Mouse (Mus musculus) liver, adult 2 months (tissue): ENCODE results near the gene Prm1. TPM values are rescaled to one million over a fixed set of nuclear protein-coding genes. Genes with fewer than 3 reads are reported as not detected.

ENCODE experiments used
- DNase-seq: peaks from one replicate; pipeline ENCODE4 v3.0.0-alpha.2; 2011; ENCODE audit warnings: low read depth, low spot score; ENCODE audit errors: extremely low read depth
- H3K27ac ChIP-seq: fragments of 200-500 bp; replicated peaks from 2 replicates; pipeline ENCODE4 v1.5.1; 2012; ENCODE audit warnings: low read depth, mild to moderate bottlenecking, control low read depth, inconsistent platforms, low read length; ENCODE audit not compliant: insufficient read depth
- H3K27me3 ChIP-seq: fragments of 200-500 bp; 2 replicates; pipeline ENCODE4 v1.6.1; 2012; ENCODE audit warnings: mild to moderate bottlenecking, moderate library complexity, low read length, inconsistent platforms; ENCODE audit not compliant: control insufficient read depth, insufficient read depth
- H3K36me3 ChIP-seq: fragments of 200-500 bp; 2 replicates; pipeline ENCODE4 v1.6.1; 2012; ENCODE audit warnings: low read length, inconsistent platforms; ENCODE audit not compliant: control insufficient read depth, insufficient read depth
- H3K4me1 ChIP-seq: fragments of 200-500 bp; 2 replicates; pipeline ENCODE4 v1.6.1; 2011; ENCODE audit warnings: low read length; ENCODE audit not compliant: control insufficient read depth, insufficient read depth
- H3K4me3 ChIP-seq: fragments of 200-500 bp; 2 replicates; pipeline ENCODE4 v1.5.1; 2011; ENCODE audit warnings: low read depth, mild to moderate bottlenecking, control low read depth, low read length, moderate library complexity; ENCODE audit not compliant: insufficient read depth
- H3K79me2 ChIP-seq: fragments of 200-500 bp; 2 replicates; pipeline ENCODE4 v1.6.1; 2012; ENCODE audit warnings: inconsistent platforms, mild to moderate bottlenecking, low read length, moderate library complexity; ENCODE audit not compliant: control insufficient read depth, insufficient read depth
- H3K9ac ChIP-seq: fragments of 200-500 bp; 2 replicates; pipeline ENCODE4 v1.6.1; 2012; ENCODE audit warnings: low read depth, mild to moderate bottlenecking, control low read depth, inconsistent platforms, low read length
- CTCF ChIP-seq: fragments of 200-500 bp; IDR thresholded peaks from 2 replicates; pipeline ENCODE4 v1.5.1; 2011; ENCODE audit warnings: low read depth, low read length, control low read depth
- POLR2A ChIP-seq: fragments of 200-500 bp; IDR thresholded peaks from 2 replicates; pipeline ENCODE4 v1.6.1; 2011; ENCODE audit warnings: low read length, control low read depth; ENCODE audit not compliant: insufficient read depth; ENCODE audit errors: extremely low read depth
- WGBS: fragments of 180-500 bp; shearing (Covaris S2); methylation state at CpG from one replicate; pipeline ENCODE4 v1.1.7; 2018; 5-methylcytosine and 5-hydroxymethylcytosine counted together
- polyA plus RNA-seq: library from polyadenylated mRNA; depleted of rRNA; stranded (reverse); fragments of >200 nt; gene quantifications from 2 replicates; pipeline ENCODE4 v1.2.3, GENCODE M21; 2012
- total RNA-seq: library from RNA; depleted of rRNA; stranded (reverse); fragments of >200 nt; gene quantifications from 2 replicates; pipeline ENCODE4 v1.2.3, GENCODE M21; 2014

Prm1 gene
- total and polyA plus RNA-seq, 2 experiments = not detected

DNA sequence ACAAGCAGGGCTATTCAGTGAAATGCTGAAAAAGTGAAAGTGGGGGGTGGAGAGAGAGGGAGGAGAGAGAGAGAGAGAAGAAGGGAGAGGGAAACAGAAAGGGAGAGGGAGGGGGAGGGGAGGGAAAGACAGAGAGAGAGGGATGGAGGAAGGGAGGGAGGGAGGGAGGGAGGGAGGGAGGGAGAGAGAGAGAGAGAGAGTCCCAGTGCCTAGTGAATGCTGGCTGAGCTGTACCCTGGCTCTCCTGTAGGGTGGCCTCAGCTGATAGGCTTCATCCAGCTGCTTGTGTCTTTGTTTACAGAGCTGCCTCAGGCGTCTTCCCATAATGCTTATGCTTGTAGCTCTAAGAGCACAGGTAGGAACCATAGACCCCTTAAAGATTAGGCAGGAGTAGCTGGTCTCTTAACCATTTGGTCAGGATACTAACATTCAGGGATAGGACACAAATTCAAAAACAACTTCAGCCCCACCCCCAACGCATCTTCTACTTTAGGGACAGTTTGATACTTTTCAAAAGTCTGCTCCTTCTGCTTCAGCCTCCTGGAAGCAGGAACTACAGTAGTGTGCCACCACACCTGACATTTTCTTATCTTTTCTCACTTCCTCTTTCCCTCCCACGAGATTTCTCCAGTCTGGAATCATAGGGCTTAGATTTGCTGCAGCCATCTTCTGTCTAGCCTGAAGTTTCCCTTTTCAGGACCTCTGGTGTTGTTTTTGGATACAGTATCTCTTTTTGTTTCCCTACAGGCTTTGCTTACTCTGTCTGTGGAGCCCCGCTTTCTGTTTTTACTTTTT lies 34.9 kb downstream of the Prm1 start:
- Histone ChIP-seq H3K9ac (no peak overlapping the region), H3K4me1 (no peaks in the 10 kb centered on the region), H3K79me2 (no peaks in the 10 kb centered on the region), H3K27me3 (no peaks in the 10 kb centered on the region), H3K4me3 (no peak overlapping the region), H3K36me3 (no peaks in the 10 kb centered on the region), H3K27ac (no peak overlapping the region)
- WGBS = 72% methylated on average over 4 of the region's 4 CpGs
- no peak for TF ChIP-seq CTCF
- TF ChIP-seq POLR2A = no peak
- no peak for DNase-seq

GRCm38 (mm10) chr16:10769661-10770060 lies 36.0 kb downstream of the Prm1 start:
- DNase-seq = no peak
- Histone ChIP-seq H3K4me1 (no peaks in the 10 kb centered on the region), H3K36me3 (no peaks in the 10 kb centered on the region), H3K9ac (no peak overlapping the region), H3K4me3 (no peak overlapping the region), H3K27me3 (no peaks in the 10 kb centered on the region), H3K27ac (no peak overlapping the region), H3K79me2 (no peaks in the 10 kb centered on the region)
- TF ChIP-seq POLR2A (no peak), CTCF (no peak)
- 60% methylated on average over 2 of the region's 2 CpGs for WGBS

GRCm38 (mm10) chr16:10768821-10769220 lies 36.8 kb downstream of the Prm1 start:
- H3K79me2 ChIP-seq = no peaks in the 10 kb centered on the region
- H3K27ac ChIP-seq = no peak overlapping the region
- WGBS = 62% methylated on average over 9 of the region's 9 CpGs
- no peaks in the 10 kb centered on the region for H3K27me3 ChIP-seq
- H3K4me3 ChIP-seq = no peak overlapping the region
- no peaks in the 10 kb centered on the region for H3K4me1 ChIP-seq
- no peak overlapping the region for H3K9ac ChIP-seq
- H3K36me3 ChIP-seq = no peaks in the 10 kb centered on the region
- DNase-seq = peak; percentile 35
- no peak for TF ChIP-seq CTCF
- no peak for TF ChIP-seq POLR2A

GRCm38 (mm10) chr16:10767158-10767557 lies 38.5 kb downstream of the Prm1 start:
- H3K9ac ChIP-seq = no peak overlapping the region
- WGBS = 41% methylated on average over 4 of the region's 4 CpGs
- DNase-seq = peak; percentile 62
- H3K36me3 ChIP-seq = no peaks in the 10 kb centered on the region
- no peak overlapping the region for H3K27ac ChIP-seq
- H3K4me3 ChIP-seq = no peak overlapping the region
- H3K79me2 ChIP-seq = no peaks in the 10 kb centered on the region
- H3K4me1 ChIP-seq = no peaks in the 10 kb centered on the region
- no peaks in the 10 kb centered on the region for H3K27me3 ChIP-seq
- no peak for TF ChIP-seq POLR2A
- TF ChIP-seq CTCF = peak; percentile 68

DNA sequence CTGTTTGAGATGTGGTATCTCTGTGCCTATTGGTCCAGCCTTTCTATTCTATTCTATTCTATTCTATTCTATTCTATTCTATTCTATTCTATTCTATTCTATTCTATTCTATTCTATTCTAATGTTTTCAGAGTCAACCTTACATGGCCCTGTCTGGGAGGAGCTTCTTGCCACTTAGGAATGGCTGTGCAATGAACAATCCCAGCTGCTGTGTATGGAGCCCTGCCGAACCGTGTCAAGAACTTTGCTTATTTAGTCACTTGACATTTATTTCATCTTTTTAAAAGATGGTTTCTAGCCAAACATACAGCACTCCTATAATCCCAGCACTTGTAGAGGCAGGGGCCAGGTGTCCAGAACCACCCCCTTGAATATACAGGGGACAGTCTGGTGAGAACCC lies 41.3 kb downstream of the Prm1 start:
- no peak for DNase-seq
- H3K27ac ChIP-seq = no peak overlapping the region
- H3K79me2 ChIP-seq = no peaks in the 10 kb centered on the region
- H3K27me3 ChIP-seq = no peaks in the 10 kb centered on the region
- TF ChIP-seq POLR2A = no peak
- no peak for TF ChIP-seq CTCF
- no peaks in the 10 kb centered on the region for H3K4me1 ChIP-seq
- H3K4me3 ChIP-seq = no peak overlapping the region
- no peak overlapping the region for H3K9ac ChIP-seq
- WGBS = 62% methylated on average over 2 of the region's 2 CpGs
- H3K36me3 ChIP-seq = no peaks in the 10 kb centered on the region

GRCm38 (mm10) chr16:10763540-10764264 lies 41.9 kb downstream of the Prm1 start:
- TF ChIP-seq CTCF (no peak), POLR2A (no peak)
- Histone ChIP-seq H3K27me3 (no peaks in the 10 kb centered on the region), H3K4me1 (no peaks in the 10 kb centered on the region), H3K4me3 (no peak overlapping the region), H3K36me3 (no peaks in the 10 kb centered on the region), H3K9ac (no peak overlapping the region), H3K79me2 (no peaks in the 10 kb centered on the region), H3K27ac (no peak overlapping the region)
- no peak for DNase-seq
- 68% methylated on average over 6 of the region's 6 CpGs for WGBS
